Mouse (Mus musculus) cerebellum, postnatal 36 days (tissue): Measurements from ENCODE around the gene Gpr3.

Experiments used
- DNase-seq, 2 experiments: peaks; one replicate each; pipeline ENCODE4 v3.0.0; 2021 to 2022; ENCODE audit warnings: mixed read lengths in 2 of 2

The Gpr3 gene

DNA sequence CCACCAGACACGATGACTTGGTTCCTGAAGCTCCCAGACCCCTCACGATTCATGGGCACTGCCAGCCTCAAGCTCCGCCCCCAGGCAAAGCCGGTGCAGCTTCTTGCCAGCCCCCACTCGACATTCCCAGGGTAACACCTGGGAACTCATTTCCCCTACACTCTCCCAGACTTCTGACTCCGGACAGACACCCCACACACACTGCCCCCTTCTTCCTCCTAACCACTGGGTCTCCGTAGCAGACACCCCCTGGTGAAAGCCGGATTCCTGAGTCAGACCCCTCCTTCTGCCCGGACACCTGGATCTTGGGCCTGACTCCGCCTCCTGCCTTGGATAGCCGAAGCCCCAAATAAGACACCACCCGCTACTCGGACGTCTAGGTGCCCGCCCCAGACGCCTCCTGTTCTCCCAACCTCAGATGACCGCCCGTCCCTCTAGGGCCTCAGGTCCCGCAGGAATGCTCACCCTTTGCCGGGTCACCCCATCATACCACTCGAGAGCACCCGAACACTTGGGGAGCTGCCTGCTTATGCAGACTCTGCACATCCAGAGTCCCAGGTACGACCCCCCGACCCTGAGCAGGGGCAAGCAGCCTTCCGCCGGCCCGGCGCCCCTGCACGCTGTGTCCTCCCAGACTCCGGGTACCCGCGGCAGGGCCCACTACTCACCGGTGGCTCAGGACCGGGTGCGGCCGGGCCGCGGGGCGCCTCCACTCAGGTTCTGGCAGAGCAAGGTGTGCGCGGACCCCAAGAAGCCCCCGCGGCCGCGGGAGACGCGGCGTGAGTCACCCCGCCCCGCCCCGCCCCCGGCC lies at the start of gene Gpr3, which contains the start of gene Cd164l2:
Gene Gpr3, minus strand, starts transcription at position 786 of the 811 bp plus-strand sequence.
Gene Cd164l2, plus strand, starts transcription at position 381 of the 811 bp plus-strand sequence.
- DNase-seq: peak in 1 of 2 experiments; percentile 33

DNA sequence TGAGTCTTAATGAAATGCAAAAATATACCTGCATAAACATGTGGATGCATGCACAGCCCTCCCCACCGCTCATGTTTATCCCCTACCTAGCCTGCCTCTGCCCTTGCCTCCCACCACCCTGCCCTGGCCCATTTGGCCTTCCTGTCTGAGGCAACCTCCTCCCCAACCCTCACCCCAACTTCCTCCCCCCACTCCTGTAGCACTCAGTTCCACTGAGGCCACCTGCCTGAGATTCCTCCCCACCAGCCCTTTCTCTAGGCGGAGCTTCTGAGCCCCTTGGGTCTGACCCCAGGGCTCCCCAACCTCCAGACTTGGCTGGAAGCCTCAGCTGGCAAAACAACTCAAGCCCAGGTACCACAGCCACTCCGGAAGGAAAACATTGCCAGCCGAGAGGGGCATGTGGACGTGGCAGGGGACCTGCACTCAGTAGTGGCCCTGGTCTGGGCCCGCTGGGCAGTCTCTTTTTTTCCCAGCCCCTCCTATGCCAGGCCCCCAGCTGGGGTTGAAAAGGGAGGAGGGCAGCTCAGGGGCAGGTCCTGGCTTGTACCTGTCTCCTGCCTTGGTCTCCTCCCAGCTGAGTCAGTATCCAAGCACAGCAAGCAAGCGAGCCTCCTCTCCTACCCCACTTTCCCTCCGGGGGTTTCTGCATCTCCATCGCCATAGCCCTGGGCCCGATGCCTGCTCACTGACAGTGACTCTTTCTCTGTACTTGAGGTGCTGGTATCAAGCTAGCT lies 49.5 kb upstream of the Gpr3 start:
- DNase-seq: no peak

DNA sequence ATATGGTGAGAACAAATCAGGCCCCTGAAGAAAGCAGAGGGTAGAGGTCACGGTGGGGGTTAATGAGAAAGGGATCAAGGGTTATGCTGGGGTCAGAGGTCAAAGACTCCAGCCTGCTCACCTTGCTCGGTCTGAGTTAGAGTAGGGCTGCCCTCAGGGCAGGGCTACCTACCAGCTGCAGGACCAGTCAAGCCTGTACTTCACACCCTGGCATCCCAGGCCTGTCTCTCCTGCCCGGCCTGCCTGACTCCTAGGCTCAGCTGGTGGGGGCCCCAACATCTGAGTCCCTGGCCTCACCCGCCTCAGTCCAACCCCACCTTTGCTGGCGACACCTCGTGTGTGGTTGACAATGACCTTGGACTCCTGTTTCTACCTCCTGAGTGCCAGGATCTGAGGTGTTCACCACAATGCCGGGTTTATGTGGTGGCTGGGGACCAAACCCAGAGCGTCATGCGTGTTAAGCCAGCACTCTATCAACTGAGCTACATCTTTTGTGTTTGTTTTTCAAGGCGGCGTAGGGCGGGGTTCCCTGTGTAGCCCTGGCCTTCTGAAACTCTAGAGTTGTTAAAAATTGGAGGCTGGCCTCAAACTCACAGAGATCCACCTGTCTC lies 45.6 kb upstream of the Gpr3 start:
- no peak for DNase-seq

DNA sequence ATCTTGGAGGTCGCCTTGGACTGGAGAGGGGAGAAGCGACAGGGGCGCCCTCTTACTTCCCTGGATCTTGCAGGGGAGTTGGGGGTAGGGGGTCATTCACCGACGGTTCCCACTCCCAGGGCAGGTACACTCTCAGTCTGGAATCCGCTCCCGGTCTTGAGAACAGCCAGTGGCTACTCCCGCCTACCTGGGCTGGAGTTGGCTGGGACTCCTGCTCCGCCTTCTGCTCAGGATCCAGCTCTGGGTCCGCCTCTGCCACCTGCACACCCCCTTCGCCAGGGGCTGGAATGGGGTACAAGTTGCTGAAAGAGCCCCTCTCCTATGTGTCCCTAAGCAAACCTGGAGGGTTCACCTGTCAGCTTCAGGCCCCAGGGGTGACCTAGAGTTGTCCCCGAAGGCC lies 44.9 kb upstream of the Gpr3 start:
- DNase-seq: no peak

DNA sequence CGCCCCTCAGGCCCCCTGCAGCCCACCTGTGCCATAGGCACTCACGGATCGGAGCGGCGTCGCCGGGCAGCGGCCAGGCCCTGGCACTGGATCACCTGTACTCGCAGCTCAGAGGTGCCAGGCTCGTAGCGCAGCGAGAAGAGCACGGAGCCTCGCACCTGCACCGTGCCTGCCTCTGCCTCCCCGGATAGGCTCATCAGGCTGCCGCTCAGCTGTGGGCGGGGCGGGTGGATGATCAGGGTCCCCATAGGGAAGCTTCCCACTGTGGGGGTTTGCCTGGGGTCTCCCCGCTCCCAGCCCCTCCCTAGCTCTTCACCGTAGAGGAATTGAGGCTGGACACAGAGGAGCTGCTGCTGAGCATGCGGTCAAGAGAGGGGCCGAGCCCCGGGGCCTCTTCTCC lies 44.5 kb upstream of the Gpr3 start:
- DNase-seq: no peak

DNA sequence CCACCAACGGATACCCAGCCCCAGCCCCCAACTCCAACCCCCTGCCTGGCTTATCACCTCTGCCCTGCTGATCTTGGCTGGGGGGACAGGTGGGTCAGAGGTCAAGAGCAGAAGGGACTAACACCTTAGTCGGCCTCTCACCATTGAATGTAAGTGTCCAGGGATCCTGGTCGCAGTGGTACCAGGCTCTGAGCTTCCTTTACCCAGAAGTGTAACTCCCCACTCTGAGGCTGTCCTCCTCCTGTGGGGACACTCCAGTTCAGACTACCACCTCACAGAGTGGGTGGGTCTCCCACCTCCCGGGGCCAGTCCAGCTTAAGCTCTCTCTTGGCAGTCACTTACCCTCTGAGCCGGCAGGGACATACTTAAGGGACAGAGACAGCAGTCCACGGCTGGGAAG lies 43.1 kb upstream of the Gpr3 start:
- DNase-seq: no peak

DNA sequence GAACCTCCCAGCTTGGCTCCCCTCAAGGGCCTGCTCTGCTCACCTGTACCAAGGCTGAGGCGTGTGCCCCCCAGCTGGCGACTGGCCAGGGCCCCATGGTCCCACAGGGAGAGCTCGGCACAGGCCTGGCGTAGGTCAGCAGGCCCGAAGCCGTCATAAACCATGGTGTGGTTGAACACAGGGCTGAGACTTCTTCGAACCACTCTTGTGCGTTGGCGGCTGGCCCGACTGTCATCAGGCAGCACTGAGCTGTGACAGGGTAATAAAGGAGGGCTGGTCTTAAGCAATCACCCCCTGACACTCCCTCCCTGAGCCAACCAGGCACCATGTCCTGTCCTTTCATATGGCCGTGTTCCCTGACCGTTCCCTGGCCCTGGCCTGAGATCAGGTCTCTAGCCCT lies 41.1 kb upstream of the Gpr3 start:
- DNase-seq: no peak

DNA sequence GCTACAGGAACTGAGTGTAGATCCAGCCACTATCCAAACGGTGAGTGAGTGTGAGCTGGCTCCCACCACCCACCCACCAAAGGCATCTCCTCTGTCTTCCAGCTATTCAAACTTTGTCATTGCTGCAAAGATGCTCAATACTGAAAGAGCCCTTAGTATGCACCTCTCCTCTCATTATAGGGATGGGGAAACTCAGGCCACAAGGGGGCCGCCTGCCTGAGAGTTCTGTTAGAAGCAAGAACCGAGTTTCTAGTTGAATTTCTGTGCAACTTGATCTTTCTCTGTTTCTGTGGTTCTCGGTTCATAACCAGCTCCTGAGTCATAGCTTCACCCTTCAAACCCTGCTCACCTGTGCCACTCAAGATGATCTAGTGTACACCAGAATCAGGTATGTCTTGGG lies 39.8 kb upstream of the Gpr3 start:
- no peak for DNase-seq

- DNase-seq: peak; percentile 18 to 35
Observed at GRCm38 (mm10) chr4:133251214-133251613, 38.9 kb upstream of the Gpr3 start.

- peak; percentile 92 to 95 for DNase-seq
Observed at GRCm38 (mm10) chr4:133250609-133251008, 38.3 kb upstream of the Gpr3 start.

GRCm38 (mm10) chr4:133247806-133248449 lies 35.6 kb upstream of the Gpr3 start:
- no peak for DNase-seq

- no peak for DNase-seq
Observed at GRCm38 (mm10) chr4:133247072-133247471, 34.7 kb upstream of the Gpr3 start.

DNA sequence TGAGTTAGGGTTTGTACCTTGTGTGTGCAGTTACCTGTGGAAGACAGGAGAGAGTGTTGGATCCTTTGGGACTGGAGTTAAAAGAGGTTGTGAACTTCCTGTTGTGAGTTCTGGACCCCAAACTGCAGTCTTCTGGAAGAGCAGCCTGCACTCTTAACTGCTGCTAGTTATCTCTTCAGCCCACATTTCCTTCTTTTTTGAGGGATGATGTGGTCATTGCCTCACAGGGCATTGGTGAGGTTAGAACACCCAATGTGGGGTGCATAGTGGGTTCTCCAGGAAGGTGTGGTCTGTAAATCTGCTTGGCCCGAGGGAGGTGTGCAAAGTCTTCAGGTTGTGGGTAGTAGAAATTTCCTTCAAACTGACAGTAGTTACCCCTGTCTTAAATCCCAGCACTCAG lies 32.0 kb upstream of the Gpr3 start:
- DNase-seq: no peak

- DNase-seq: no peak
Observed at GRCm38 (mm10) chr4:133243538-133243937, 31.2 kb upstream of the Gpr3 start.

GRCm38 (mm10) chr4:133242710-133243109 lies 30.4 kb upstream of the Gpr3 start:
- no peak for DNase-seq

- no peak for DNase-seq
Observed at GRCm38 (mm10) chr4:133241910-133242309, 29.6 kb upstream of the Gpr3 start.

DNA sequence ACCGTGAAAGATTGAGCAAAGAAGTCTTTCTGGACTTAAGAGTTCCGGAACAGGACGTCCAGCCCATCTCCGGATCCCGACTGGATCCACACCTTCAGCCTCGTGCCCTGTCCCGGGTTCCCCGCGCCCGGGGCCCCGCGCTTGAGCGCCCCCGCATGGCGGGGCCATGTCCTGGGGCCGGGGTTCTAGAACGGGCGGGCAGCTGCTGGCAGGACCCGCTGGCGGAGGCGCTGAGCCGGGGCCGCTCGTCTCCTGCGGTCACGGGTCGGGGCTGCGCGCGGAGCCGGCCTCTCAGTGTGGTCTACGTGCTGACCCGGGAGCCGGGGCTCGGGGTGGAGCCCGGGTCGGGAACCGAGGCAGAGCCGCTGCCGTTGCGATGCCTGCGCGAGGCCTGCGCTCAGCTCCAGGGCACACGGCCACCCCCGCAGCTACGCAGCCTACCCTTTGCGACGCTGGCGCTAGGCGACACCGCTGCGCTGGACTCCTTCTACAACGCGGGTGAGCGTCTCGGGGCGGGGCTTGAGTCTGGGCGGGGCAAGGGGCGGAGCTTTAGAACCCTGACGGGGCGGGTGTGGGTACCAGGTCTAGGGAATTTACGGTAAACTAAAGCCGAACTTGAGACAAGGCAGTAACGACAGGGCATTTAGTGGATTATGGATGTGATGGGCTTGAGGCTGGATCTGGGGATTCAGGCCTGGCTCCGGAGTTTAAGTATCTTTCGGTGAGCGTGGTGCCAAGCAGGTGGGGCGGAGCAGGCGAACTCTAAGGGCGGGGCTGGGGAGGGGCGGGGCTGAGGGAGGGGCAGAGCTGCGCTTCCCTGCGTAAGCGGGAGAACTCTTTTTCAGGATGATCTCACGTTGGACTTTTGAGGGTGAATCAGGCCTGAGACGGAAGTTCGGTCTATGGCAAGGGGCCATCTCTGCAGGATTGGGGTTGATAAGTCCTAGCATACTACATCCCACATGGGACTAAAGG lies 28.9 kb upstream of the Gpr3 start:
- DNase-seq: peak; percentile 84

GRCm38 (mm10) chr4:133240490-133240921 lies 28.2 kb upstream of the Gpr3 start, which contains the start of gene Map3k6:
Gene Map3k6 (plus strand): TSS chr4:133240818.
- DNase-seq: no peak

- DNase-seq: no peak
Observed at GRCm38 (mm10) chr4:133237911-133238310, 25.6 kb upstream of the Gpr3 start.

GRCm38 (mm10) chr4:133235415-133235814 lies 23.1 kb upstream of the Gpr3 start:
- no peak for DNase-seq

DNA sequence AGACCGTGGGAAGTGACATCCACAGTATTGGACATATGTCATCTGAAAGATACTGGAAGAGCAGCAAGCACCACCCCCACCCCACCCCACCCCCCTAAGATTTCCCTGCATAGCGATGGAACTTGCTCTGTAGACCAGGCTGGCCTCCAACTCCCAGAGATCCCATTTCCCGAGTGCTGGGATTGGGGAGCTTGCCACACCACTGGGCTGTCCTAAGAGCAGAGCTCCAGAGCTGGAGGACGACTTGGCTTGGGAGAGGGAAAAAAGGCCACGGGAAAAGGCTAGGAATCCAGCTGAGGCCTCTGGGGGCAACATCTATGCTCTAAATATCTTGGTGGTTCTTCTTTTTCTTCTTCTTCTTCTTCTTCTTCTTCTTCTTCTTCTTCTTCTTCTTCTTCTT lies 22.4 kb upstream of the Gpr3 start:
- DNase-seq: no peak
